Mouse (Mus musculus): ENCODE data around the gene Tmprss11a. TPM values are rescaled to one million over a fixed set of nuclear protein-coding genes. Genes with fewer than 3 reads are reported as not detected.

Tmprss11a gene
- total and polyA plus RNA-seq, 3 experiments = not detected

- dilution Hi-C loops (cut with MboI; ENCODE audit: extremely low pct_ligation_motif_present, extremely low pct_unique_long_range_greater_than_20kb, low sequenced_read_pairs) = no loop called here
- DNase-seq (ENCODE audit: extremely low read depth) = no peak
- Histone ChIP-seq H3K4me2 (ENCODE audit: insufficient read depth, low read depth, poor library complexity, severe bottlenecking) (no peak within 1 kb of the TSS), H3K9me3 (replicated peaks; ENCODE audit: low read length) (no peaks in the 10 kb centered on the region), H3K27me3 (replicated peaks) (no peaks in the 10 kb centered on the region), H3K36me3 (replicated peaks in 1 of 2; ENCODE audit: control insufficient read depth in 1 of 2, insufficient read depth in 1 of 2, low read length in 1 of 2) (no peaks in the 10 kb centered on the region), H3K79me2 (replicated peaks; ENCODE audit: control insufficient read depth, extremely low read depth, insufficient read depth, poor library complexity, severe bottlenecking) (no peaks in the 10 kb centered on the region), H3K4me3 (replicated peaks in 1 of 3; ENCODE audit: low read depth in 2 of 3, low read length in 2 of 3, poor library complexity in 1 of 3) (no peak within 1 kb of the TSS), H3K9ac (ENCODE audit: insufficient read depth, low read depth) (no peak within 1 kb of the TSS), H3K27ac (ENCODE audit: insufficient read depth, low read depth) (no peak within 1 kb of the TSS), H3K4me1 (ENCODE audit: control insufficient read depth in 1 of 2, insufficient read depth in 2 of 2) (no peaks in the 10 kb centered on the region)
- in situ Hi-C loops (cut with MboI; ENCODE audit: low pct_ligation_motif_present, low pct_unique_long_range_greater_than_20kb, low sequenced_read_pairs) = no loop called here
- no peak for TF ChIP-seq EP300 (IDR thresholded peaks at IDR 0.05; ENCODE audit: low read length)
- TF ChIP-seq MEF2A (IDR thresholded peaks at IDR 0.05; ENCODE audit: borderline replicate concordance, low read depth, low read length) = no peak
- no peak for TF ChIP-seq ETS1 (conservative IDR thresholded peaks at IDR 0.05; ENCODE audit: low read depth, low read length)
- TF ChIP-seq HCFC1 (IDR thresholded peaks at IDR 0.05; ENCODE audit: low read depth, low read length) = no peak
- no peak for TF ChIP-seq TCF12 (IDR thresholded peaks at IDR 0.05; ENCODE audit: low read depth, low read length)
- no peak for TF ChIP-seq KAT2A (IDR thresholded peaks at IDR 0.05; ENCODE audit: insufficient replicate concordance, low read length)
- no peak for TF ChIP-seq CHD1 (IDR thresholded peaks at IDR 0.05; ENCODE audit: low read depth, low read length)
- no peak for TF ChIP-seq MAX (IDR thresholded peaks at IDR 0.05; ENCODE audit: low read length)
- no peak for TF ChIP-seq CHD2 (IDR thresholded peaks at IDR 0.05; ENCODE audit: low read length)
- no peak for TF ChIP-seq USF1 (IDR thresholded peaks at IDR 0.05; ENCODE audit: low read depth, low read length)
- TF ChIP-seq E2F4 (IDR thresholded peaks at IDR 0.05; ENCODE audit: insufficient replicate concordance, low read depth, low read length) = no peak
- TF ChIP-seq GABPA (IDR thresholded peaks at IDR 0.05; ENCODE audit: insufficient replicate concordance, low read depth, low read length) = no peak
- TF ChIP-seq TBP (conservative IDR thresholded peaks at IDR 0.05; ENCODE audit: low read depth, low read length) = no peak
- TF ChIP-seq RAD21 (IDR thresholded peaks at IDR 0.05; ENCODE audit: low read depth, low read length) = no peak
Measured at GRCm38 (mm10) chr5:86373320-86373719, 95.5 kb downstream of the Tmprss11a start, which contains the start of gene Tmprss11d. Tmprss11d (minus strand) TSS chr5:86373420.

Other genes starting within 250 kb of the Tmprss11a start
- gene Tmprss11c, start 179.7 kb downstream of the Tmprss11a start, total RNA-seq (2012; rRNA removed) = not detected in 2 replicates
- gene Tmprss11c, start 179.7 kb downstream of the Tmprss11a start, total RNA-seq (2014; rRNA removed) = not detected in 2 replicates
- not detected in 2 replicates for gene Tmprss11c, start 179.7 kb downstream of the Tmprss11a start, polyA plus RNA-seq (2012; ENCODE audit: insufficient read length, low read depth)
- not detected in 2 replicates for gene Tmprss11d, start 95.6 kb downstream of the Tmprss11a start, total RNA-seq (2012; rRNA removed)
- 0.08 TPM in 1 of 2 replicates, not detected in the other for gene Tmprss11d, start 95.6 kb downstream of the Tmprss11a start, total RNA-seq (2014; rRNA removed)
- not detected in 2 replicates for gene Tmprss11d, start 95.6 kb downstream of the Tmprss11a start, polyA plus RNA-seq (2012; ENCODE audit: insufficient read length, low read depth)
- gene Tmprss11g, start 49.6 kb upstream of the Tmprss11a start, total RNA-seq (2012; rRNA removed) = not detected in 2 replicates
- not detected in 2 replicates for gene Tmprss11g, start 49.6 kb upstream of the Tmprss11a start, total RNA-seq (2014; rRNA removed)
- gene Tmprss11g, start 49.6 kb upstream of the Tmprss11a start, polyA plus RNA-seq (2012; ENCODE audit: insufficient read length, low read depth) = not detected in 2 replicates
- gene Tmprss11f, start 163.4 kb upstream of the Tmprss11a start, total RNA-seq (2012; rRNA removed) = not detected in 2 replicates
- gene Tmprss11f, start 163.4 kb upstream of the Tmprss11a start, total RNA-seq (2014; rRNA removed) = not detected in 2 replicates
- gene Tmprss11f, start 163.4 kb upstream of the Tmprss11a start, polyA plus RNA-seq (2012; ENCODE audit: insufficient read length, low read depth) = not detected in 2 replicates
- gene Tmprss11b, start 207.4 kb upstream of the Tmprss11a start, total RNA-seq (2012; rRNA removed) = not detected in 2 replicates
- not detected in 2 replicates for gene Tmprss11b, start 207.4 kb upstream of the Tmprss11a start, total RNA-seq (2014; rRNA removed)
- gene Tmprss11b, start 207.4 kb upstream of the Tmprss11a start, polyA plus RNA-seq (2012; ENCODE audit: insufficient read length, low read depth) = not detected in 2 replicates